Mouse (Mus musculus) liver, embryonic 14.5 days (tissue): ENCODE results near the gene Ust. TPM values are rescaled to one million over a fixed set of nuclear protein-coding genes. Genes with fewer than 3 reads are reported as not detected.

Experiments
- ATAC-seq: fragments of 200-750 bp; cut with Nextera tagmentation; 2 replicates; pipeline ENCODE4 v1.8.0; 2017; ENCODE audit warnings: moderate number of reproducible peaks, mild to moderate bottlenecking, moderate library complexity; ENCODE audit not compliant: insufficient read depth
- DNase-seq, 3 experiments: peaks; one replicate each; pipeline ENCODE4 v3.0.0-alpha.2; 2012 to 2013; ENCODE audit warnings: low read depth in 3 of 3, low spot score in 3 of 3
- H3K27ac ChIP-seq: fragments of 300-500 bp; sonication (generic); 2 replicates; pipeline ENCODE4 v1.5.1; 2014; ENCODE audit warnings: moderate library complexity, mild to moderate bottlenecking, control low read depth, inconsistent platforms
- H3K27me3 ChIP-seq: fragments of 300-500 bp; sonication (generic); 2 replicates; pipeline ENCODE4 v1.6.1; 2014; ENCODE audit warnings: mild to moderate bottlenecking, low read length, moderate library complexity; ENCODE audit not compliant: control insufficient read depth, insufficient read depth
- H3K36me3 ChIP-seq: fragments of 300-500 bp; sonication (generic); replicated peaks from 2 replicates; pipeline ENCODE4 v1.6.1; 2014; ENCODE audit warnings: low read depth; ENCODE audit not compliant: control insufficient read depth, insufficient read depth
- H3K4me1 ChIP-seq, 2 experiments: fragments of 200-500 bp in 1 of 2; fragments of 300-500 bp in 1 of 2; sonication (generic) in 1 of 2; replicated peaks; 2 replicates each; pipeline ENCODE4 v1.6.1; 2012 to 2014; ENCODE audit warnings: antibody characterized with exemption in 1 of 2, inconsistent platforms in 1 of 2, low read length in 1 of 2; ENCODE audit not compliant: control insufficient read depth in 2 of 2, insufficient read depth in 2 of 2
- H3K4me2 ChIP-seq: fragments of 300-500 bp; sonication (generic); 2 replicates; pipeline ENCODE4 v1.6.1; 2014; ENCODE audit warnings: low read depth, mild to moderate bottlenecking, control low read depth, moderate library complexity
- H3K4me3 ChIP-seq, 2 experiments: fragments of 200-500 bp in 1 of 2; fragments of 300-500 bp in 1 of 2; sonication (generic) in 1 of 2; 2 replicates each; pipeline ENCODE4 v1.5.1; 2012 to 2014; ENCODE audit warnings: low read depth in 2 of 2, low read length in 2 of 2, mild to moderate bottlenecking in 2 of 2, control low read depth in 1 of 2, inconsistent platforms in 1 of 2, moderate library complexity in 1 of 2; ENCODE audit not compliant: insufficient read depth in 1 of 2
- H3K9ac ChIP-seq: fragments of 300-500 bp; sonication (generic); replicated peaks from 2 replicates; pipeline ENCODE4 v1.6.1; 2014; ENCODE audit warnings: mild to moderate bottlenecking, control low read depth, moderate library complexity
- H3K9me3 ChIP-seq: fragments of 300-500 bp; sonication (generic); 2 replicates; pipeline ENCODE4 v1.6.1; 2016; ENCODE audit warnings: low read length, mixed read lengths; ENCODE audit not compliant: control insufficient read depth
- CTCF ChIP-seq: IDR thresholded peaks from 2 replicates; pipeline ENCODE4 v1.5.1; 2016; ENCODE audit warnings: antibody characterized with exemption, low read depth, control low read depth
- EP300 ChIP-seq: IDR thresholded peaks from 2 replicates; pipeline ENCODE4 v1.6.1; 2016; ENCODE audit warnings: antibody characterized with exemption, low read depth
- WGBS: fragments of 180-500 bp; shearing (Covaris S2); extraction: QIAGEN DNeasy Blood & Tissue Kit; methylation state at CpG from one replicate; pipeline ENCODE4 v1.1.7; 2014; ENCODE audit not compliant: insufficient replicate concordance; 5-methylcytosine and 5-hydroxymethylcytosine counted together
- polyA plus RNA-seq, 2 experiments: library from polyadenylated mRNA; depleted of rRNA in 1 of 2; stranded (reverse) in 1 of 2; unstranded in 1 of 2; fragments of >200 nt; fragmentation: Nextera tagmentation in 1 of 2; extraction: Ambion mirVana in 1 of 2; gene quantifications; 2 replicates each; pipeline versions ENCODE4 v1.2.1 to v1.2.3; 2012 to 2014

The Ust gene
- polyA plus RNA-seq, 2 experiments = 0.30 to 0.42 TPM

GRCm38 (mm10) chr10:8290661-8291060, 228.0 kb downstream of the Ust start:
- Histone ChIP-seq H3K27ac (no peak overlapping the region), H3K4me1 (no peaks in the 10 kb centered on the region), H3K9me3 (no peaks in the 10 kb centered on the region), H3K4me3 (no peak overlapping the region), H3K27me3 (no peaks in the 10 kb centered on the region), H3K9ac (no peak overlapping the region), H3K4me2 (no peak overlapping the region), H3K36me3 (no peaks in the 10 kb centered on the region)
- no peak for ATAC-seq
- WGBS = 40% methylated on average over 5 of the region's 5 CpGs
- no peak for TF ChIP-seq EP300
- no peak for DNase-seq

GRCm38 (mm10) chr10:8287350-8287791, 231.3 kb downstream of the Ust start:
- no peaks in the 10 kb centered on the region for H3K27me3 ChIP-seq
- no peak for DNase-seq
- no peak overlapping the region for H3K4me2 ChIP-seq
- no peaks in the 10 kb centered on the region for H3K9me3 ChIP-seq
- H3K4me1 ChIP-seq = no peaks in the 10 kb centered on the region
- ATAC-seq = no peak
- H3K4me3 ChIP-seq = no peak overlapping the region
- TF ChIP-seq CTCF = no peak
- H3K9ac ChIP-seq = no peak overlapping the region
- WGBS = 8% methylated on average over 6 of the region's 6 CpGs
- no peak overlapping the region for H3K27ac ChIP-seq
- H3K36me3 ChIP-seq = no peaks in the 10 kb centered on the region

- Histone ChIP-seq H3K4me2 (no peak overlapping the region), H3K9ac (no peak overlapping the region), H3K4me1 (no peaks in the 10 kb centered on the region), H3K36me3 (no peaks in the 10 kb centered on the region), H3K9me3 (no peaks in the 10 kb centered on the region), H3K27ac (no peak overlapping the region), H3K27me3 (no peaks in the 10 kb centered on the region), H3K4me3 (no peak overlapping the region)
- ATAC-seq = no peak
- no peak for TF ChIP-seq CTCF
- no peak for TF ChIP-seq EP300
- 58% methylated on average over 3 of the region's 3 CpGs for WGBS
- no peak for DNase-seq
These were observed 234.6 kb downstream of the Ust start for GRCm38 (mm10) chr10:8283991-8284390.

- Histone ChIP-seq H3K4me1 (no peaks in the 10 kb centered on the region), H3K4me3 (no peak overlapping the region), H3K27me3 (no peaks in the 10 kb centered on the region), H3K27ac (no peak overlapping the region), H3K9ac (no peak overlapping the region), H3K4me2 (no peak overlapping the region), H3K36me3 (no peaks in the 10 kb centered on the region), H3K9me3 (no peaks in the 10 kb centered on the region)
- no peak for TF ChIP-seq EP300
- no peak for TF ChIP-seq CTCF
- ATAC-seq (no peak), DNase-seq (no peak)
- WGBS = 40% methylated on average over 5 of the region's 5 CpGs
These were observed 241.5 kb downstream of the Ust start for GRCm38 (mm10) chr10:8277094-8277493.

- DNase-seq (no peak), ATAC-seq (no peak)
- TF ChIP-seq CTCF (no peak), EP300 (no peak)
- H3K4me2 ChIP-seq = no peak overlapping the region
- H3K9me3 ChIP-seq = no peaks in the 10 kb centered on the region
- no peaks in the 10 kb centered on the region for H3K4me1 ChIP-seq
- no peak overlapping the region for H3K9ac ChIP-seq
- H3K27ac ChIP-seq = no peak overlapping the region
- no peaks in the 10 kb centered on the region for H3K36me3 ChIP-seq
- no peak overlapping the region for H3K4me3 ChIP-seq
- no peaks in the 10 kb centered on the region for H3K27me3 ChIP-seq
- 65% methylated on average over 4 of the region's 4 CpGs for WGBS
These were observed 248.9 kb downstream of the Ust start for GRCm38 (mm10) chr10:8269681-8270080.

- Histone ChIP-seq H3K9ac (no peak overlapping the region), H3K9me3 (no peaks in the 10 kb centered on the region), H3K27me3 (no peaks in the 10 kb centered on the region), H3K4me2 (no peak overlapping the region), H3K36me3 (no peaks in the 10 kb centered on the region), H3K4me3 (no peak overlapping the region), H3K4me1 (no peaks in the 10 kb centered on the region), H3K27ac (no peak overlapping the region)
- WGBS = 38% methylated on average over 4 of the region's 4 CpGs
- no peak for TF ChIP-seq CTCF
- TF ChIP-seq EP300 = no peak
- no peak for DNase-seq
- ATAC-seq = no peak
These were observed 258.9 kb downstream of the Ust start for GRCm38 (mm10) chr10:8259716-8260115.
